Mouse (Mus musculus) layer of hippocampus, postnatal 25 days (tissue): Measurements from ENCODE around the gene Vmn1r80. TPM values are rescaled to one million over a fixed set of nuclear protein-coding genes. Genes with fewer than 3 reads are reported as not detected.
"Not testable (repeated sequence)": the region's sequence is repeated elsewhere in the genome, so short reads cannot be mapped to it uniquely, and the experiment has no call there.

Source experiments
- DNase-seq, 2 experiments: peaks; one replicate each; pipeline ENCODE4 v3.0.0; 2022; ENCODE audit warnings: mixed read lengths in 2 of 2, low spot score in 1 of 2; ENCODE audit errors: extremely low spot score in 1 of 2
- total RNA-seq, 2 experiments: library from RNA; stranded (reverse); gene quantifications; 2 replicates each; pipeline ENCODE4 v1.2.3; 2021

Gene Vmn1r80
- total RNA-seq = not detected

DNA sequence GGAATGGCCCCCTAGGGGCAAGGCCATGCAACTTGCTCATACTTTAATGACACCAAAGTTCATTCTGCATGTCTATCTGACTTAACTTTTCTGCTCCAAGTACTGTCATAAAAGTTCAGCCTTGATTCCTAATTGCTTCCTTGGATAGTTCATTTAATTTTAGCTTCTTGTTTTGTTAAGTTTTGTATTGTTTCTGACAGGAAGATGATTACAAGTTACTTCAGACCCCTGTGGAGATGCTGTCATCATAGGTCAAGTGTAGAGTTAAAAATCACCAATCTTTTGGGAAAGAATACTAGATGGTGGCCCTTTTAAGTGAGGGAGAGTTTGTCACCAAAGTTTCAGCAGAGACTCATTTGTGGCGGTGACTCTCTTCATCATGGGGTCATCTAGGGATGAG, at the start of gene Vmn1r80:
Gene Vmn1r80, plus strand, starts transcription at position 301 of the 400 bp plus-strand sequence.
- no peak for DNase-seq

GRCm38 (mm10) chr7:12149957-12150356, 39.1 kb upstream of the Vmn1r80 start, which contains the start of gene Vmn1r78:
TSS of gene Vmn1r78 (plus strand) at chr7:12150257.
- DNase-seq = no peak

DNA sequence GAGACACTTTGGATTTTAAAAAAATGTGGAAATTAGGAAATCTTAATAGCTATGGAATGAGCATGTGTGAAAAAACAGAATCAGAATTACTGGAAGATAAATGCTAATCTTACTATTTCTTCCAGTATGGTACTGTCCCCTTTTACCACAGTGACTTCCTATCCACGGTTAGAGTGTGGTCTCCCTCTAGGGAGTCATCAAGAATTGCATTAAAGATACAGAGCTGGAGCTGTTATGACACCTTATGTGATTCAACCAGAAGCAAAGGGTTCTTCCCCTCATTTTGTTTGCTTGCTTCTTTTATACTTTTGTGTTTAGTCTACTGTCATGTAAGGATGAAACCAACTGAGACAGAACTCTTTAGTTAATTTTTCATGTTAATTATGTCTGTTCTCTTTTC, 32.6 kb upstream of the Vmn1r80 start:
- DNase-seq = not testable (repeated sequence)

DNA sequence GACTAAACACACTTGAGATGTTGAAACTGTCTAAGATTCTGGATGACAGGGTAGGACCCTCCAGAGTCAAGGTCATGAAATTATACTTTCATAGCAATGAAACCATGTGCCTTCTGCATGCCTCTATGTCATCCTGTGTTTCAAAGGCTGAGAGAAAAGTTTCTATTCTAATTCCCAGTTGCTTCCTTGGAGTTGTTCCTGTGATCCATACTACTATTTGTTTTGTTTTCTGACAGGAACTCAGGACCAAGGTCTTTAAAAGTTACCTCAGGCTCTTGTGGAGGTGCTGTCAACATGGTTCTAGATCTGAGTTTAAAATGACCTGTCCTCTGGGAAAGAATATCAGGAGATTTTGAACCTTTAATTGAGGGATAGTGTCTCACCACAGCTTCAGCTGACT, 18.1 kb upstream of the Vmn1r80 start, which contains the start of gene Vmn1r79:
Gene Vmn1r79, plus strand, starts transcription at position 301 of the 400 bp plus-strand sequence.
- DNase-seq = not testable (repeated sequence)

DNA sequence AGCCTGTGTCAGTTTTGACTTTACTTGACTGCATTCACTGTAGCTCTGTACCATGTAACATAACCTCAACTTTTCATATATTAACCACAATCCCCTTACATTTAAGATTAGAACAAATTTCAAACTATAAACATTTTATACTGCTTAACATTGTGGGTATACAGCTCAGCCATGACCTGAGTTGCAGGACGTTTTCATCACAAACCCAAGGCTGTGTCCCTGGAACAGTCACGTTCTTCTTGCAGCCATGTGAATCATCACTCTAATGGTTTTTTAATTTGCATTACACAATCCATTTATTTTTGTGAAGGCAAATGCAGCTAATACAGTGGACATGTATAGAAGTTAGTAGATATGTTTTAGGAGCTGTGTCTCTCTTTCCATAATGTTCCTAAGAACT, 16.2 kb upstream of the Vmn1r80 start:
- DNase-seq = not testable (repeated sequence)

GRCm38 (mm10) chr7:12204141-12204540, 15.1 kb downstream of the Vmn1r80 start:
- DNase-seq = no peak

Other genes starting within 250 kb of the Vmn1r80 start
- gene Vmn1r77, start 152.5 kb upstream of the Vmn1r80 start, total RNA-seq = not detected
- gene Vmn1r78, start 39.0 kb upstream of the Vmn1r80 start, total RNA-seq = not detected
- gene Vmn1r79, start 18.0 kb upstream of the Vmn1r80 start, total RNA-seq = not detected
- not detected for gene Vmn1r81, start 79.0 kb downstream of the Vmn1r80 start, total RNA-seq
- not detected for gene Vmn1r82, start 111.1 kb downstream of the Vmn1r80 start, total RNA-seq
- not detected for gene Vmn1r83, start 140.2 kb downstream of the Vmn1r80 start, total RNA-seq
- gene Vmn1r84, start 180.0 kb downstream of the Vmn1r80 start, total RNA-seq = not detected
- 10 to 100 TPM in 1 of 2 experiments, 1 to 10 TPM in 1; 8.1 to 11.3 TPM for gene Zfp551, start 233.5 kb downstream of the Vmn1r80 start, total RNA-seq